Mouse (Mus musculus) CH12.LX (cell line): ENCODE measurements around the gene Wwc2. TPM values are rescaled to one million over a fixed set of nuclear protein-coding genes. Genes with fewer than 3 reads are reported as not detected.

Experiments used
- DNase-seq: peaks from one replicate; pipeline ENCODE4 v3.0.0-alpha.2; 2013; ENCODE audit errors: extremely low read depth
- H3K27ac ChIP-seq: 2 replicates; pipeline ENCODE4 v1.5.1; 2012; ENCODE audit warnings: low read depth, mild to moderate bottlenecking, control low read depth, moderate library complexity; ENCODE audit not compliant: insufficient read depth
- H3K27me3 ChIP-seq: replicated peaks from 2 replicates; pipeline ENCODE3; 2012; ENCODE audit warnings: inconsistent platforms
- H3K36me3 ChIP-seq, 2 experiments: replicated peaks in 1 of 2; 2 replicates each; pipeline versions ENCODE3 to v1.6.1; 2012; ENCODE audit warnings: inconsistent platforms in 1 of 2, low read length in 1 of 2, mild to moderate bottlenecking in 1 of 2, mixed read lengths in 1 of 2, moderate library complexity in 1 of 2; ENCODE audit not compliant: control insufficient read depth in 1 of 2, insufficient read depth in 1 of 2
- H3K4me1 ChIP-seq, 2 experiments: 2 replicates each; pipeline ENCODE4 v1.6.1; 2012; ENCODE audit warnings: inconsistent platforms in 1 of 2, moderate library complexity in 1 of 2; ENCODE audit not compliant: insufficient read depth in 2 of 2, control insufficient read depth in 1 of 2
- H3K4me2 ChIP-seq: 2 replicates; pipeline ENCODE4 v1.6.1; 2012; ENCODE audit warnings: low read depth, mild to moderate bottlenecking, control low read depth; ENCODE audit not compliant: poor library complexity, insufficient read depth, severe bottlenecking
- H3K4me3 ChIP-seq, 3 experiments: fragments of 150-350 bp in 1 of 3; sonication (generic) in 1 of 3; replicated peaks in 1 of 3; 2 replicates each; pipeline versions ENCODE3 to v1.5.1; 2011 to 2012; ENCODE audit warnings: low read depth in 2 of 3, low read length in 2 of 3, mild to moderate bottlenecking in 2 of 3, moderate library complexity in 2 of 3, control low read depth in 1 of 3, improper control_type of control experiment in 1 of 3, inconsistent platforms in 1 of 3, mixed read lengths in 1 of 3; ENCODE audit not compliant: poor library complexity in 1 of 3
- H3K79me2 ChIP-seq: replicated peaks from 2 replicates; pipeline ENCODE4 v1.6.1; 2012; ENCODE audit warnings: mild to moderate bottlenecking, moderate library complexity; ENCODE audit not compliant: control insufficient read depth, poor library complexity, insufficient read depth, severe bottlenecking; ENCODE audit errors: extremely low read depth
- H3K9ac ChIP-seq: 2 replicates; pipeline ENCODE4 v1.6.1; 2012; ENCODE audit warnings: low read depth, mild to moderate bottlenecking, control low read depth, moderate library complexity; ENCODE audit not compliant: insufficient read depth
- H3K9me3 ChIP-seq: replicated peaks from 2 replicates; pipeline ENCODE3; 2012; ENCODE audit warnings: low read length, inconsistent platforms, mixed read lengths
- BHLHE40 ChIP-seq: IDR thresholded peaks from 2 replicates; pipeline ENCODE4 v1.6.1; 2011; ENCODE audit warnings: mild to moderate bottlenecking, low read depth, low read length, improper control_type of control experiment
- CHD1 ChIP-seq: IDR thresholded peaks from 2 replicates; pipeline ENCODE4 v1.6.1; 2012; ENCODE audit warnings: low read depth, low read length, improper control_type of control experiment, inconsistent platforms
- CHD2 ChIP-seq: IDR thresholded peaks from 2 replicates; pipeline ENCODE4 v1.6.1; 2011; ENCODE audit warnings: low read length, improper control_type of control experiment
- CTCF ChIP-seq, 2 experiments: IDR thresholded peaks in 1 of 2; conservative IDR thresholded peaks in 1 of 2; 2 replicates each; pipeline ENCODE4 v1.5.1; 2011 to 2012; ENCODE audit warnings: low read depth in 2 of 2, low read length in 2 of 2, improper control_type of control experiment in 1 of 2, inconsistent platforms in 1 of 2, mild to moderate bottlenecking in 1 of 2, moderate library complexity in 1 of 2
- E2F4 ChIP-seq: IDR thresholded peaks from 2 replicates; pipeline ENCODE4 v1.6.1; 2011; ENCODE audit warnings: low read depth, low read length, improper control_type of control experiment; ENCODE audit not compliant: insufficient replicate concordance
- ELF1 ChIP-seq: IDR thresholded peaks from 2 replicates; pipeline ENCODE4 v1.6.1; 2014; ENCODE audit warnings: low read depth, mild to moderate bottlenecking, inconsistent platforms, low read length, improper control_type of control experiment
- EP300 ChIP-seq: IDR thresholded peaks from 2 replicates; pipeline ENCODE4 v1.6.1; 2011; ENCODE audit warnings: low read length, improper control_type of control experiment
- GABPA ChIP-seq: IDR thresholded peaks from 2 replicates; pipeline ENCODE4 v1.6.1; 2012; ENCODE audit warnings: low read depth, low read length, improper control_type of control experiment, inconsistent platforms; ENCODE audit not compliant: insufficient replicate concordance
- HCFC1 ChIP-seq: IDR thresholded peaks from 2 replicates; pipeline ENCODE4 v1.6.1; 2012; ENCODE audit warnings: low read depth, mild to moderate bottlenecking, inconsistent platforms, low read length, improper control_type of control experiment
- IRF4 ChIP-seq: IDR thresholded peaks from 2 replicates; pipeline ENCODE4 v1.6.1; 2014; ENCODE audit warnings: low read depth, mild to moderate bottlenecking, inconsistent platforms, low read length, improper control_type of control experiment
- JUN ChIP-seq: IDR thresholded peaks from 2 replicates; pipeline ENCODE4 v1.6.1; 2011; ENCODE audit warnings: low read depth, mild to moderate bottlenecking, low read length, improper control_type of control experiment, moderate library complexity; ENCODE audit not compliant: insufficient read depth
- JUND ChIP-seq: conservative IDR thresholded peaks from 2 replicates; pipeline ENCODE4 v1.6.1; 2011; ENCODE audit warnings: low read depth, low read length, improper control_type of control experiment
- KAT2A ChIP-seq: IDR thresholded peaks from 2 replicates; pipeline ENCODE4 v1.6.1; 2012; ENCODE audit warnings: low read length, improper control_type of control experiment, inconsistent platforms; ENCODE audit not compliant: insufficient replicate concordance
- MAFK ChIP-seq: IDR thresholded peaks from 2 replicates; pipeline ENCODE4 v1.6.1; 2011; ENCODE audit warnings: low read length, improper control_type of control experiment; ENCODE audit not compliant: insufficient replicate concordance
- MAX ChIP-seq: IDR thresholded peaks from 2 replicates; pipeline ENCODE4 v1.6.1; 2011; ENCODE audit warnings: low read length, improper control_type of control experiment
- MAZ ChIP-seq: IDR thresholded peaks from 2 replicates; pipeline ENCODE4 v1.6.1; 2012; ENCODE audit warnings: low read depth, mild to moderate bottlenecking, inconsistent platforms, low read length, improper control_type of control experiment, moderate library complexity
- MEF2A ChIP-seq: IDR thresholded peaks from 2 replicates; pipeline ENCODE4 v1.6.1; 2014; ENCODE audit warnings: low read depth, mild to moderate bottlenecking, inconsistent platforms, low read length, improper control_type of control experiment, borderline replicate concordance
- MXI1 ChIP-seq: IDR thresholded peaks from 2 replicates; pipeline ENCODE4 v1.6.1; 2011; ENCODE audit warnings: mild to moderate bottlenecking, low read depth, low read length, improper control_type of control experiment
- MYC ChIP-seq: IDR thresholded peaks from 2 replicates; pipeline ENCODE4 v1.6.1; 2011; ENCODE audit warnings: low read depth, mild to moderate bottlenecking, improper control_type of control experiment, low read length
- NELFE ChIP-seq: IDR thresholded peaks from 2 replicates; pipeline ENCODE4 v1.6.1; 2011; ENCODE audit warnings: low read depth, low read length, improper control_type of control experiment
- NRF1 ChIP-seq: IDR thresholded peaks from 2 replicates; pipeline ENCODE4 v1.6.1; 2014; ENCODE audit warnings: low read depth, mild to moderate bottlenecking, inconsistent platforms, low read length, improper control_type of control experiment, moderate library complexity
- PAX5 ChIP-seq: IDR thresholded peaks from 2 replicates; pipeline ENCODE4 v1.6.1; 2012; ENCODE audit warnings: low read length, inconsistent platforms, mixed read lengths
- POLR2A ChIP-seq: IDR thresholded peaks from 2 replicates; pipeline ENCODE4 v1.6.1; 2011; ENCODE audit warnings: low read depth, mild to moderate bottlenecking, improper control_type of control experiment, low read length
- POLR2AphosphoS2 ChIP-seq: IDR thresholded peaks from 2 replicates; pipeline ENCODE4 v1.6.1; 2011; ENCODE audit warnings: low read depth, low read length, improper control_type of control experiment
- RCOR1 ChIP-seq: conservative IDR thresholded peaks from 2 replicates; pipeline ENCODE4 v1.6.1; 2012; ENCODE audit warnings: low read depth, mild to moderate bottlenecking, inconsistent platforms, low read length, improper control_type of control experiment
- TBP ChIP-seq: conservative IDR thresholded peaks from 2 replicates; pipeline ENCODE4 v1.6.1; 2011; ENCODE audit warnings: low read depth, low read length, improper control_type of control experiment
- TCF12 ChIP-seq: IDR thresholded peaks from 2 replicates; pipeline ENCODE4 v1.6.1; 2014; ENCODE audit warnings: low read depth, mild to moderate bottlenecking, inconsistent platforms, low read length, improper control_type of control experiment
- UBTF ChIP-seq: IDR thresholded peaks from 2 replicates; pipeline ENCODE4 v1.6.1; 2012; ENCODE audit warnings: low read depth, mild to moderate bottlenecking, inconsistent platforms, low read length, improper control_type of control experiment, moderate library complexity
- ZMIZ1 ChIP-seq: IDR thresholded peaks from 2 replicates; pipeline ENCODE4 v1.6.1; 2012; ENCODE audit warnings: low read depth, mild to moderate bottlenecking, inconsistent platforms, low read length, improper control_type of control experiment
- dilution Hi-C: fragments of 300-500 bp; cut with MboI; formaldehyde crosslinking; loops from 2 replicates; pipeline ENCODE4 v1.14.3; 2020; ENCODE audit warnings: low sequenced_read_pairs; ENCODE audit not compliant: extremely low pct_unique_long_range_greater_than_20kb, extremely low pct_ligation_motif_present
- in situ Hi-C: fragments of 300-500 bp; cut with MboI; formaldehyde crosslinking; loops from 3 replicates; pipeline ENCODE4 v1.14.3; 2019; ENCODE audit warnings: low sequenced_read_pairs, low pct_ligation_motif_present, low pct_unique_long_range_greater_than_20kb, mixed read lengths
- polyA plus RNA-seq: library from polyadenylated mRNA; unstranded; fragments of >175 nt; gene quantifications from 2 replicates; pipeline ENCODE4 v1.2.1, GENCODE M21; 2012; ENCODE audit warnings: low read depth; ENCODE audit not compliant: insufficient read length
- total RNA-seq, 2 experiments: library from RNA; depleted of rRNA; stranded (reverse); fragments of 300-350 nt in 1 of 2; fragments of >200 nt in 1 of 2; gene quantifications; 2 replicates each; pipeline ENCODE4 v1.2.3; 2012 to 2014

Wwc2 gene
- total and polyA plus RNA-seq, 3 experiments, result 0.04 to 1.1 (median 0.32) TPM

- H3K27ac ChIP-seq, result no peak overlapping the region
- TF ChIP-seq CHD1 (no peak), MYC (no peak), ZMIZ1 (no peak), TCF12 (no peak), POLR2AphosphoS2 (no peak), CHD2 (no peak), UBTF (no peak), NRF1 (no peak), EP300 (no peak), RCOR1 (no peak), MXI1 (no peak), BHLHE40 (no peak), E2F4 (no peak), PAX5 (no peak), IRF4 (no peak)
- TF ChIP-seq, all 38 proteins: peak for 0
- in situ Hi-C loops (no loop called here), dilution Hi-C loops (no loop called here)
- no peak overlapping the region for H3K9ac ChIP-seq
- no peaks in the 10 kb centered on the region for H3K27me3 ChIP-seq
- DNase-seq, result no peak
- no peaks in the 10 kb centered on the region for H3K36me3 ChIP-seq
- H3K4me3 ChIP-seq, result no peak overlapping the region
- H3K9me3 ChIP-seq, result no peaks in the 10 kb centered on the region
- H3K4me1 ChIP-seq, result no peaks in the 10 kb centered on the region; a peak in 1 of 4 replicates
- no peaks in the 10 kb centered on the region for H3K79me2 ChIP-seq
- H3K4me2 ChIP-seq, result no peak overlapping the region
These were observed 15.8 kb downstream of the Wwc2 start for GRCm38 (mm10) chr8:47974963-47975314.

GRCm38 (mm10) chr8:47974138-47974962 is 16.4 kb downstream of the Wwc2 start:
- Histone ChIP-seq H3K9me3 (no peaks in the 10 kb centered on the region), H3K79me2 (no peaks in the 10 kb centered on the region), H3K4me3 (no peak overlapping the region), H3K27me3 (no peaks in the 10 kb centered on the region), H3K9ac (no peak overlapping the region), H3K4me2 (no peak overlapping the region), H3K27ac (no peak overlapping the region), H3K36me3 (no peaks in the 10 kb centered on the region), H3K4me1 (no peaks in the 10 kb centered on the region)
- dilution Hi-C loops (no loop called here), in situ Hi-C loops (no loop called here)
- TF ChIP-seq CHD2, result no peak
- no peak for TF ChIP-seq UBTF
- no peak for TF ChIP-seq MAFK
- TF ChIP-seq NRF1, result no peak
- no peak for TF ChIP-seq ELF1
- no peak for TF ChIP-seq TCF12
- TF ChIP-seq KAT2A, result no peak
- no peak for TF ChIP-seq MAX
- no peak for TF ChIP-seq MEF2A
- TF ChIP-seq ZMIZ1, result no peak
- TF ChIP-seq POLR2A, result no peak
- no peak for TF ChIP-seq NELFE
- TF ChIP-seq CTCF (conservative IDR thresholded peaks at IDR 0.05 in 1 of 2, IDR thresholded peaks at IDR 0.05 in 1 of 2; ENCODE audit: low read depth in 2 of 2, low read length in 2 of 2), result no peak
- TF ChIP-seq JUND, result no peak
- no peak for TF ChIP-seq JUN
- no peak for TF ChIP-seq TBP
- TF ChIP-seq HCFC1, result no peak
- TF ChIP-seq GABPA, result no peak
- TF ChIP-seq MAZ, result no peak
- DNase-seq, result no peak
